Mouse (Mus musculus) adrenal gland, adult (tissue): ENCODE data around the gene Slc5a5.

Experiments
- DNase-seq, 2 experiments: peaks; one replicate each; pipeline ENCODE4 v3.0.0; 2022 to 2023; ENCODE audit warnings: low spot score in 1 of 2; ENCODE audit not compliant: inconsistent age in 2 of 2

The Slc5a5 gene

DNA sequence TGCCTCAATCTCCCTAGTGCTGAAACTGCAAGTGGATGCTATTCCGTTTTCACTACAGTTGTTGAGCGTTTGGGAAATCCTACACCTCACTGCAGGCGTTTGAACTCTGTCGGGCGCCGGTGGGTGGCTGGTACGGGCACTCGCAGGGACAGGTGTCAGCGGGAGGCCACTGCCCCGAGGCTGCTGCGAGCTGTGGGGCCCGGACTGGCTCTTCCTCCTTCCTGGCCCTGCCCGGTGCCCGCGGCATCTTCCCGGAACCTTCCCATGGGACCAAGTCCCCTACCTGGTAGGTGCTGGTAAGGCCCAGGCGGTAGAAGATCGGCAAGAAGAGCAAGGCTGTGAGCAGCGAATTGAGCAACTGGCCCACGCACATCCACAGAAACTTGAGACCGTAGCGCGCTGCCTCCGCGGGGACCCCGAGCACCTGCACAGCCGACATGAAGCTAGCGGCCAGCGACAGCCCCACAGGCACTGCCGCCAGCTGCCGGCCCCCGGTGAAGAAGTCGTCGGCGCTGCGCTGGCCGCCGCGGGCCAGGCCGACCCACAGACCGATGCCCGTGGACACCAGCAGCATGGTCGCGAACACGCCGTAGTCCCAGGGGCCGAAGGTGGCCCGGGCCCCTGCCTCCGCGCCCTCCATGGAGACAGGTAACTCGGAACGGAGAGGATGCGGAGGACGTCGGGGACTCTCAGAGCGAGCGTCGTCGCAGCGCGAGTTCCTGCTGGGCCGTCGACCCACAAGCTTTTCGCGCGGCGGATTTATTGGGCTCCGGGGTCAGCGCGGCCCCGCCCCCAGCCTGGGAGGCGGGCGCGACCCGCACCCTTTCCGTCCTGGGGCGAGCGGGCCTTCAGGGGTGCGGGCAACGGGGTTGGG, at the start of gene Slc5a5:
TSS of gene Slc5a5 (minus strand) at position 736 of the 874 bp plus-strand sequence.
- DNase-seq = peak in 1 of 2 experiments; percentile 45

GRCm38 (mm10) chr8:70941478-70941877, 48.9 kb upstream of the Slc5a5 start:
- DNase-seq = no peak

DNA sequence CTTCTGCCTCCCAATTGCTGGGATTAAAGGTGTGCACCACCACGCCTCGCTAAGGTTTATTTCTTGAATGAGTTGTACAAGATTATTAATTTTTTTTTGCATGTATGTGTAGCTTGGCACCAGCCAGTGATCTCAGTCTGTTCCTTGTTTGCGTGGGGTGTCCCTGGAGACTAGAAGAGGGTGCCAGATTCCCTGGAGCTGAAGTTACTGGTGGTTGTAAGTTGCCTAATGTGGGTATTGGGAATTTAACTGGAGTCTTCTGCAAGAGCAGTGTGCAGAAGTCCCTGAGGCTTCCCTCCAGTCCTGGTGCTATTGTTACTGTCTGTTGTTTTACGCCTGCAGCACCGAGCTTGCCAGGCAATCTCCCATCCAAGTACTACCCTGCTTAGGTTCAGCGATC, 44.6 kb upstream of the Slc5a5 start:
- no peak for DNase-seq

GRCm38 (mm10) chr8:70934786-70935185, 42.2 kb upstream of the Slc5a5 start:
- no peak for DNase-seq

- no peak for DNase-seq
Measured at GRCm38 (mm10) chr8:70933036-70933435, 40.5 kb upstream of the Slc5a5 start.

DNA sequence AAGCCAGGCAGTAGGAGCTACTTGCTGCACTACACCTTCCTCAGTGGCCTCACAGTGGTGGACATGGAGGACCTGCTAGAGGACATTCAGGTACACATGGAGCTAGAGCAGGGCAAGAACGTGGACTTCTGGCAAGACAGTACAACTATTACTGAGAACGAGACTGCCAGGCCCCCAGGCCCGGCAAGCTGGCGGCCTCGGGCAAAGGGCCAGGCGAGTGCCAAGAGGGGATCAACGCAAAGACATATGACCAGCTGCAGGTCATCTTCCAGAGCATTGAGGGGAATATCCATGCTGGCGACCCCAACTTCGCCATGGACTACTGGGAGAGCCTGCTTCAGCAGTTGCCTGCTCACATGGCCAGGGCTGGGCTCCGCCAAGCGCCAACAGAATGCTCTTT, 39.2 kb upstream of the Slc5a5 start:
- DNase-seq = no peak

- no peak for DNase-seq
Measured at GRCm38 (mm10) chr8:70928778-70929322, 36.3 kb upstream of the Slc5a5 start.

DNA sequence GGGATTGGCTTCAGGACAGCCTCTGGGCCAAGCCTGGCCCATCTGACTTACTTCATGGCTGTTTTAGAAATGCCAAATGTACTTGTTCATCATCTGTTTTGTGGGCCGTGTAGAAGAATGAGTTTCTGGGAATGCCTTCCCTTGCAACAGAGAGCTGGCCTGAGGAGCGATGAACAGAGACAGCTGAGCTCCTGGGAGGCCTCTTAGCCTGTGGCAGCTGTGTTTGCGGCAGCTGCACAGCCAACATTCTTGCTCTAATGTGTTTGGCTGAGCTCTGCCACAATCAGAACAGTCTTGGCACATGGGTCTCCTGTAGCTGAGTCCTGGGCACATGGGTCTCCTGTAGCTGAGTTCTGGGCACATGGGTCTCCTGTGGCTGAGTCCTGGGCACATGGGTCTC, 35.5 kb upstream of the Slc5a5 start:
- no peak for DNase-seq

DNA sequence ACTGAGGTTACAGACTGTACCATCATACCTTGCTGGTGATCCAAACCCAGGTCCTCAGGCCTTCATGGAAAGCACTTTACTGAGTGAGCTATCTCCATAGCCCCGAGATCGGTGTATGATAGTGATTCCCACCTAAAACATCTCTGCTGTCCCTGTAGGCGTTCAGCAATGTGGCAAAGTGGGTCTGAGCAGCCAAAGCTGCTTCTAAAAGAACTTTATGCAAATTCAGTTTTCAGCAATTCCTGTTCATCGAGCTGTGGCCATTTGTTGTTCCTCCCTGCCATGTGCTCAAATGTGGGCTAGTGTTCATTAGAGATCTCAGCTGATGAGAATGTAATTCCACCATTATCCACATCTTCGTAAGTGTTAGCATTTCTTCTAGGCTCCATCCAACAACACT, 33.8 kb upstream of the Slc5a5 start:
- DNase-seq = no peak

DNA sequence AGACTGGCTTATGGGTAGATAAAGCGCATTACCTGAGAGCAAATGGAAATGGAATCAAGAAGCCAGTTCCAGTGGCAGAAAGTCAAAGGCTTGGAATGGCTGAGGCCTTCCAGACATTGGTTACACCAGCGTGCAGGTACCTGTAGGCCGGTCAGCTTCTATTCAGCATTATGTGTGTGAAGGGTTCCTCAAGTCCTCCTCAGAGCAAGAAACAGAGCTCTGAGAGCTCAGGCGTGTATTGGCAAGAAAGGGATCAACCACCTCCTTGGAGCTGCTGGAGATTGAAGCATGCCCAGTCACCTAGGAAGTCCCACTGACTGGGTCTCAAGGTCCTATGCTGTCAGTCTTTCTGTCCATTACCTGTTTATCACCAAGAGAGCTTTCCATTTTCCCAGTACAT, 33.2 kb upstream of the Slc5a5 start:
- no peak for DNase-seq

GRCm38 (mm10) chr8:70924151-70924550, 31.6 kb upstream of the Slc5a5 start:
- DNase-seq = no peak

- no peak for DNase-seq
Measured at GRCm38 (mm10) chr8:70920049-70920922, 27.7 kb upstream of the Slc5a5 start.

- no peak for DNase-seq
Measured at GRCm38 (mm10) chr8:70914704-70915103, 22.1 kb upstream of the Slc5a5 start.

GRCm38 (mm10) chr8:70913523-70913922, 21.0 kb upstream of the Slc5a5 start:
- DNase-seq = no peak

DNA sequence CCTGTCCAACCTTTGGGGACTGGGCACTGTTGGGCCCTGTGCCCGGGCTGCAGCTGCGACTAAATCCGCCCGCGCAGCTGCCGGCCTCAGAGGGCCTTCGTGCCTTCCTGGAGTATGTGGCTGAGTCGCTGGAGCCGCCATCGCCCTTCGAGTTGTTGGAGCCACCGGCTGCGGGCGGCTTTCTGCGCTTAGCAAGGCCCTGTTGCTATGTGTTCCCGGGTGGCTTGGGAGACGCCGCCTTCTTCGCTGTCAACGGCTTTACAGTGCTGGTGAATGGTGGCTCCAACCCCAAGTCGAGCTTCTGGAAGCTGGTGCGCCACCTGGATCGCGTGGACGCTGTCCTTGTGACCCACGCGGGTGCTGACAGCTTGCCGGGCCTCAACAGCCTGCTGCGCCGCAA, 20.4 kb upstream of the Slc5a5 start:
- no peak for DNase-seq

GRCm38 (mm10) chr8:70911596-70911995, 19.0 kb upstream of the Slc5a5 start:
- DNase-seq = no peak

GRCm38 (mm10) chr8:70907518-70907917, 15.0 kb upstream of the Slc5a5 start:
- no peak for DNase-seq

DNA sequence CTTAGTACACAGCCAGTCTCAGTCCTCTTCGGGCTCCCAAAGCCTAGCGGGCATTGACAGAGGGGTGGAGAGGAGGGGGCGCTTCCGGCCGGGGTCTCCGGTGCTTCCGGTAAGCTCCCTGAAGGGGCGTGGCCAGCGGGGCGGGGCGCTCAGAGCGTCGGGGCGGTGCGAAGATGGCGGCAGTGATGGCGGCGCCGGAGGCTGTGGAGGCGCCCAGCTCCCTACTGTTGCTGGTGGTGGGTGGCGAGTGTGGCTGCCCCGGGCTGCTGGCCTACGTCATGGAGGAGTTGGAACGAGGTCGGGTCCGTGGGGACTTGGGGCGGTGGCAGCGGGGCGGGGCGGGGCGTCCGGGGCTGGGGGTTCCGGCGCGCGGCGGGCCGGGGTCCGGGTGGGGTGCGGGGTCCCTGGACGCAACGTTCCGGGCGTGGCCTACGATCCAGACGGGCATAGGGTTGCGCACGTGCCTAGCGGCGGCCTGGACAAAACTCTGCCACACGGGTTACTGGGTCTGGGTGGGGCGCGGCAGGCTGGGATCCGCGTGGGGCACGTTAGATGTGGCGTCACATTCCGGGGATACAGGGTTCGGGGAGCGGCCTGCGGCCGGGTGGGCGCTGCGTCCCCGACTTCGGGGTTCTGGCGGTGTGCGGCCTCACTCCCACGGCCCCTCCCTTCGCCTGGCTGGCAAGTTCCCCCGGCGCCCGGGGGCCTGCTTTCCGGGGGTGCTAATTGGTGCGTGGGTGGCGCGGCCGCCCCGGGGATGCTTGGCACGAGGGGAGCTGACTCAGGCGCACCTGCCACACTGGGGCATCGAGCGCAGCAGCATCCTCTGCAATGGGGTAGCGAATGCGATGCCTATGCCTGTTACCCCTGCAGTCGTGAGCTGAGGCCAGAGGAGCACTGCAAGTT, 13.5 kb upstream of the Slc5a5 start, which contains the start of gene Map1s:
TSS of gene Map1s (plus strand) at position 102 of the 906 bp plus-strand sequence.
- DNase-seq = peak; percentile 80 to 91

- DNase-seq = no peak
Measured at GRCm38 (mm10) chr8:70905463-70905830, 12.9 kb upstream of the Slc5a5 start.

DNA sequence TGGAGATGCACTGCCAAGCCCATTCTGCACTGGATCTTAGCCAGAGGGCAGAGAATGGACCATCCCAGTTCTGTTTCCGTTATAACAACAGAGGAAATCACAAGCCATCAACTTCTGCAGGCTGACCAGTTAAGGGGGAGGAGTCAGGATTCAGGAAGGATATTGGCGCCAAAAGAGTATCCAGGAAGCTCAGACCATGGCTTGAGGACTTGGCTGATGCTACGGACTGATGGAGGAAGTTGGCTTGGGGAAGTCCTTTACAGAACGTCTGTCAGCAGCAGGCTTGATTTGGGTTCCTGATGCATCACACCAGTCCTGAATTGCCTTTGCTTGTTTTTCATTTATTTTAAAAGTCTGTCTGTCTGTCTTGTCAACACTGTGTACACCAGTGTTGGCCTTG, 12.0 kb upstream of the Slc5a5 start:
- DNase-seq = peak; percentile 48 to 73

- no peak for DNase-seq
Measured at GRCm38 (mm10) chr8:70903582-70903981, 11.0 kb upstream of the Slc5a5 start.
